Mouse (Mus musculus): Measurements from ENCODE around the gene Igfbp2. TPM values are rescaled to one million over a fixed set of nuclear protein-coding genes. Genes with fewer than 3 reads are reported as not detected.

Igfbp2 gene
- polyA plus RNA-seq, 1 experiment from 2014 or later, result 5.2 TPM

DNA sequence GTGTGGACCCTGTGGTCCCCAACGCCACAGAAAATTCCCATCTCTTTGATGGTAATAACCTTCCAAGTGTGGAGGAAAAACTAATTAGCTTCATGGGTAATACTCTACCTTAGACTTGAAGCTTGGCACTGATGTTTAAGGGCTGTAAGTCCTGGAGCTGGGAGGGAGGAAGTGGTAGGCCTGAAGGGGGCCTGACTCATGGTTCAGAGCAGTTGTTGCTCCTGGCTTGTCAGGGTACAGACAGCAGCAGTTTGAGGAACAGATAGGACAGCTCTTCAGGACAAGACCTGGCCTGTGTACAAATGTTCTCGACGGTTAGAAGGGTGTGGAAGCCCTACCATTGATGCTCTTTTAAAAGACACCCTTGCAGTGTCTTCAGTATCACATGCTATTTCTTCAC is 8.7 kb upstream of the Igfbp2 start:
- Histone ChIP-seq H3K27me3 (no peaks in the 10 kb centered on the region), H3K4me3 (replicated peaks) (no peak overlapping the region), H3K9ac (no peak overlapping the region), H3K4me1 (replicated peaks) (no peaks in the 10 kb centered on the region), H3K27ac (no peak overlapping the region), H3K9me3 (replicated peaks) (no peaks in the 10 kb centered on the region), H3K4me2 (no peak overlapping the region), H3K36me3 (no peaks in the 10 kb centered on the region)
- 46% methylated on average over 3 of the region's 3 CpGs for WGBS (ENCODE audit: insufficient replicate concordance)
- DNase-seq (no peak), ATAC-seq (ENCODE audit: low read depth) (no peak)

DNA sequence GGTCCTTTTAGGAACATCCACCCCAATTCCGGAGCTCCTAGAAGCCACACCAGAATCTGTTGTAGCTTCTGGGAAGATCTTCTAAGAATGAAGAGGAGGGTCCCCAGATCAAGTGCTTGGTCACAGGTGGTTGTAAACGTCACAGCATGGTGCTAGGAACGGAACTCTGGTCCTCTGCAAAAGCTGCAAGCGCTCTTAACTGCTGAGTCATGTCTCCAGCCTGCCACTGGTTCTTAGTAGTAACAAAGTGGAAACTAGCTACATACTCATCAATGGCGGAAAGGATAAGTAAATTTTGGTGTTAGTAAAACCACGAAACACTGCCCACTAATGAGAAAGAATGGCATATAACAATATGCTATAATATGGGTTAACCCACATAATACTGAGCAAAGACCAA is 4.3 kb upstream of the Igfbp2 start:
- Histone ChIP-seq H3K27ac (no peak overlapping the region), H3K36me3 (no peaks in the 10 kb centered on the region), H3K27me3 (peaks cover 31% of the 10 kb centered on the region), H3K9me3 (replicated peaks) (no peaks in the 10 kb centered on the region), H3K4me1 (replicated peaks) (0 out of 2 replicates have a peak, but pooled peaks cover 4% of the 10 kb centered on the region), H3K9ac (no peak overlapping the region), H3K4me2 (no peak overlapping the region), H3K4me3 (replicated peaks) (no peak overlapping the region)
- WGBS (ENCODE audit: insufficient replicate concordance), result 62% methylated on average over 6 of the region's 6 CpGs
- ATAC-seq (ENCODE audit: low read depth), result no peak
- no peak for DNase-seq

DNA sequence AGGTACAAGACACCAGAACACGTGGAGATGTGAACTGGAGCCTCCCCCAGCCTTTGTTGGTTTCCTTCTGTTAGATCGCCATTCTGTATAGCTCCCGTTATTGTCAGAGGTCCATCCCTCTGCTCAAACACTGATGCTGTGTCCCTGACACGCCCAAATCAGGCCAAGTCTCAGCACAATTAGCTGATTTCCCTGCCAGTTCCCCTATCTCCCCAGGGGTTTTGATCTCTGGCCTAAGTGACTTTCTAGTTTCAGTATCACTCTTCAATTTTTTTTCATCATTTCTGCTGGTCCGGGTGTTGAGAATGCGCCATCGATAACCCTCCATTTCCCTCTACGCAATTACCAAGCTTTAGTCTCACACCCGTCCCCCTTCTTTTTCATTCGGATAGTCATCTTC is 1.4 kb upstream of the Igfbp2 start:
- H3K27ac ChIP-seq, result no peak overlapping the region
- no peak for ATAC-seq (ENCODE audit: low read depth)
- no peak overlapping the region for H3K4me2 ChIP-seq
- H3K4me3 ChIP-seq (replicated peaks), result no peak overlapping the region
- H3K4me1 ChIP-seq (replicated peaks), result 0 out of 2 replicates have a peak, but pooled peaks cover 4% of the 10 kb centered on the region
- H3K27me3 ChIP-seq, result peaks cover 60% of the 10 kb centered on the region
- DNase-seq, result no peak
- H3K9ac ChIP-seq, result no peak overlapping the region
- no peaks in the 10 kb centered on the region for H3K36me3 ChIP-seq
- WGBS (ENCODE audit: insufficient replicate concordance), result 56% methylated on average over 10 of the region's 10 CpGs
- no peaks in the 10 kb centered on the region for H3K9me3 ChIP-seq (replicated peaks)

GRCm38 (mm10) chr1:72824707-72825101 is 401 bp downstream of the Igfbp2 start:
- H3K27me3 ChIP-seq, result peaks cover 63% of the 10 kb centered on the region
- peak overlapping the region; percentile 47 for H3K4me3 ChIP-seq (replicated peaks)
- H3K27ac ChIP-seq, result no peak overlapping the region
- no peaks in the 10 kb centered on the region for H3K36me3 ChIP-seq
- ATAC-seq (ENCODE audit: low read depth), result no peak
- no peak for DNase-seq
- H3K4me1 ChIP-seq (replicated peaks), result 0 out of 2 replicates have a peak, but pooled peaks cover 4% of the 10 kb centered on the region
- H3K9me3 ChIP-seq (replicated peaks), result no peaks in the 10 kb centered on the region
- peak overlapping the region; percentile 66 for H3K4me2 ChIP-seq
- no peak overlapping the region; the same call in 1 of the 2 replicates for H3K9ac ChIP-seq
- under 1% methylated on average over 37 of the region's 37 CpGs for WGBS (ENCODE audit: insufficient replicate concordance)

GRCm38 (mm10) chr1:72825286-72825685 is 983 bp downstream of the Igfbp2 start:
- Histone ChIP-seq H3K27ac (no peak overlapping the region), H3K27me3 (peaks cover 63% of the 10 kb centered on the region), H3K4me1 (replicated peaks) (0 out of 2 replicates have a peak, but pooled peaks cover 4% of the 10 kb centered on the region), H3K9me3 (replicated peaks) (no peaks in the 10 kb centered on the region), H3K4me2 (peak overlapping the region; percentile 66), H3K9ac (no peak overlapping the region), H3K36me3 (no peaks in the 10 kb centered on the region), H3K4me3 (replicated peaks) (peak overlapping the region; percentile 47; the same call in 1 of the 2 replicates)
- WGBS (ENCODE audit: insufficient replicate concordance), result 2% methylated on average over 20 of the region's 20 CpGs
- DNase-seq (no peak), ATAC-seq (ENCODE audit: low read depth) (no peak)

- Histone ChIP-seq H3K27me3 (peaks cover 63% of the 10 kb centered on the region), H3K9ac (no peak overlapping the region)
- WGBS (ENCODE audit: insufficient replicate concordance), result 18% methylated on average over 4 of the region's 4 CpGs
Measured at GRCm38 (mm10) chr1:72825921-72826320, 1.6 kb downstream of the Igfbp2 start.

GRCm38 (mm10) chr1:72826446-72826845 is 2.1 kb downstream of the Igfbp2 start:
- Histone ChIP-seq H3K9ac (no peak overlapping the region), H3K27ac (no peak overlapping the region), H3K4me3 (replicated peaks) (no peak overlapping the region), H3K4me2 (no peak overlapping the region), H3K9me3 (replicated peaks) (no peaks in the 10 kb centered on the region), H3K27me3 (peaks cover 63% of the 10 kb centered on the region), H3K4me1 (replicated peaks) (0 out of 2 replicates have a peak, but pooled peaks cover 4% of the 10 kb centered on the region), H3K36me3 (no peaks in the 10 kb centered on the region)
- 10% methylated on average over 6 of the region's 6 CpGs for WGBS (ENCODE audit: insufficient replicate concordance)
- DNase-seq, result no peak
- ATAC-seq (ENCODE audit: low read depth), result no peak

More at GRCm38 (mm10) chr1:72825921-72826320, 1.6 kb downstream of the Igfbp2 start:
- Histone ChIP-seq H3K4me2 (no peak overlapping the region), H3K4me3 (replicated peaks) (no peak overlapping the region), H3K36me3 (no peaks in the 10 kb centered on the region), H3K4me1 (replicated peaks) (0 out of 2 replicates have a peak, but pooled peaks cover 4% of the 10 kb centered on the region), H3K27ac (no peak overlapping the region), H3K9me3 (replicated peaks) (no peaks in the 10 kb centered on the region)
- no peak for DNase-seq
- no peak for ATAC-seq (ENCODE audit: low read depth)

- H3K36me3 ChIP-seq, result no peaks in the 10 kb centered on the region
- no peak for DNase-seq
- H3K27me3 ChIP-seq, result peaks cover 63% of the 10 kb centered on the region
- ATAC-seq (ENCODE audit: low read depth), result no peak
- H3K9me3 ChIP-seq (replicated peaks), result no peaks in the 10 kb centered on the region
- 9% methylated on average over 7 of the region's 7 CpGs for WGBS (ENCODE audit: insufficient replicate concordance)
- H3K4me2 ChIP-seq, result no peak overlapping the region
- H3K27ac ChIP-seq, result no peak overlapping the region
- H3K4me1 ChIP-seq (replicated peaks), result 0 out of 2 replicates have a peak, but pooled peaks cover 4% of the 10 kb centered on the region
- no peak overlapping the region for H3K9ac ChIP-seq
- no peak overlapping the region for H3K4me3 ChIP-seq (replicated peaks)
Measured at GRCm38 (mm10) chr1:72826931-72827330, 2.6 kb downstream of the Igfbp2 start.

- Histone ChIP-seq H3K4me3 (replicated peaks) (no peak overlapping the region), H3K27me3 (peaks cover 55% of the 10 kb centered on the region), H3K4me2 (no peak overlapping the region), H3K9ac (no peak overlapping the region), H3K9me3 (replicated peaks) (no peaks in the 10 kb centered on the region), H3K27ac (no peak overlapping the region), H3K36me3 (no peaks in the 10 kb centered on the region), H3K4me1 (replicated peaks) (0 out of 2 replicates have a peak, but pooled peaks cover 4% of the 10 kb centered on the region)
- DNase-seq (no peak), ATAC-seq (ENCODE audit: low read depth) (no peak)
- 30% methylated on average over 12 of the region's 12 CpGs for WGBS (ENCODE audit: insufficient replicate concordance)
Measured at GRCm38 (mm10) chr1:72827411-72828315, 3.4 kb downstream of the Igfbp2 start.

- ATAC-seq (ENCODE audit: low read depth) (no peak), DNase-seq (no peak)
- peaks cover 43% of the 10 kb centered on the region for H3K27me3 ChIP-seq
- H3K4me1 ChIP-seq (replicated peaks), result 0 out of 2 replicates have a peak, but pooled peaks cover 4% of the 10 kb centered on the region
- H3K27ac ChIP-seq, result no peak overlapping the region
- no peak overlapping the region for H3K4me3 ChIP-seq (replicated peaks)
- no peak overlapping the region for H3K9ac ChIP-seq
- no peaks in the 10 kb centered on the region for H3K36me3 ChIP-seq
- 57% methylated on average over 5 of the region's 5 CpGs for WGBS (ENCODE audit: insufficient replicate concordance)
- H3K4me2 ChIP-seq, result no peak overlapping the region
- H3K9me3 ChIP-seq (replicated peaks), result no peaks in the 10 kb centered on the region
Measured at GRCm38 (mm10) chr1:72828843-72829242, 4.5 kb downstream of the Igfbp2 start.

DNA sequence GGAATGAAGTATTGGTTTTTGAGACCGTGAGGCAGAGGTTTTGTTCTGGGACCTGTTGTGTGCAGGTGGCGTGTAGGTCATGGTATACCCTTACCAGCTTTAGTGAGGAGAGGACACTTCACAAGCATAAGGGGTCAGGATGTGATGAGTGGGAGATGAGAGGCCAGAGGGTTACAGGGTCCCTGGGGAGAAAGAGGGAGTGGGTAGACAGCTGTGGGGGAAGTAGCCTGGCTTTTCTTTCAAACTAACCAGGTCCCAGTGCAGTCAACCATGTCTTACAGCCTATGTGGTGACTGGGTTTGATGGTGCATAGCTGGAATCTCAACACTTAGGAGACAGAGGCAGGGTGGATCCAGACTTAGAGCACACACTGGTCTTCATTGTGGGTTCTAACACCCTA is 6.2 kb downstream of the Igfbp2 start:
- Histone ChIP-seq H3K9me3 (replicated peaks) (no peaks in the 10 kb centered on the region), H3K4me1 (replicated peaks) (no peaks in the 10 kb centered on the region), H3K4me3 (replicated peaks) (no peak overlapping the region), H3K27me3 (peaks cover 27% of the 10 kb centered on the region), H3K9ac (no peak overlapping the region), H3K27ac (no peak overlapping the region), H3K36me3 (no peaks in the 10 kb centered on the region), H3K4me2 (no peak overlapping the region)
- DNase-seq (no peak), ATAC-seq (ENCODE audit: low read depth) (no peak)
- WGBS (ENCODE audit: insufficient replicate concordance), result 65% methylated on average over 2 of the region's 2 CpGs

Data from liver, embryonic 13.5 days (tissue).